Mouse (Mus musculus) ES-Bruce4 (cell line): Measurements from ENCODE around the gene Itga10. TPM values are rescaled to one million over a fixed set of nuclear protein-coding genes. Genes with fewer than 3 reads are reported as not detected.

Experiments
- H3K27ac ChIP-seq: 2 replicates; pipeline ENCODE4 v1.5.1; 2012; ENCODE audit warnings: low read length, inconsistent platforms; ENCODE audit not compliant: insufficient read depth
- H3K27me3 ChIP-seq: 2 replicates; pipeline ENCODE4 v1.6.1; 2012; ENCODE audit warnings: mild to moderate bottlenecking, low read length, inconsistent platforms; ENCODE audit not compliant: control insufficient read depth, poor library complexity, insufficient read depth, severe bottlenecking
- H3K36me3 ChIP-seq: 2 replicates; pipeline ENCODE4 v1.6.1; 2012; ENCODE audit warnings: inconsistent platforms, mild to moderate bottlenecking, low read length, moderate library complexity; ENCODE audit not compliant: control insufficient read depth, poor library complexity, insufficient read depth, severe bottlenecking
- H3K4me1 ChIP-seq: one replicate; pipeline ENCODE4 v1.8.1; 2011; ENCODE audit warnings: low read length; ENCODE audit not compliant: control insufficient read depth, insufficient read depth
- H3K4me3 ChIP-seq: 2 replicates; pipeline ENCODE4 v1.5.1; 2011; ENCODE audit warnings: low read depth, mild to moderate bottlenecking, low read length
- H3K9ac ChIP-seq: 2 replicates; pipeline ENCODE4 v1.6.1; 2012; ENCODE audit warnings: low read depth, mild to moderate bottlenecking, inconsistent platforms; ENCODE audit not compliant: poor library complexity, severe bottlenecking
- H3K9me3 ChIP-seq: replicated peaks from 2 replicates; pipeline ENCODE4 v1.6.1; 2012; ENCODE audit warnings: mild to moderate bottlenecking, low read length, inconsistent platforms; ENCODE audit not compliant: control insufficient read depth, poor library complexity, insufficient read depth, severe bottlenecking
- CTCF ChIP-seq: IDR thresholded peaks from one replicate; pipeline ENCODE4 v1.8.1; 2011; ENCODE audit warnings: low read depth, low read length
- EP300 ChIP-seq: IDR thresholded peaks from 2 replicates; pipeline ENCODE4 v1.6.1; 2011; ENCODE audit warnings: low read depth, low read length; ENCODE audit not compliant: insufficient read depth
- POLR2A ChIP-seq: IDR thresholded peaks from one replicate; pipeline ENCODE4 v1.8.1; 2011; ENCODE audit warnings: low read length; ENCODE audit not compliant: insufficient read depth
- polyA plus RNA-seq: library from polyadenylated mRNA; stranded (reverse); fragments of >200 nt; gene quantifications from 2 replicates; pipeline ENCODE4 v1.2.4, GENCODE M21; 2011; ENCODE audit warnings: low read depth; ENCODE audit not compliant: missing spikeins, insufficient read depth, insufficient read length

Gene Itga10
- polyA plus RNA-seq, 1 experiment = 1.1 TPM

DNA sequence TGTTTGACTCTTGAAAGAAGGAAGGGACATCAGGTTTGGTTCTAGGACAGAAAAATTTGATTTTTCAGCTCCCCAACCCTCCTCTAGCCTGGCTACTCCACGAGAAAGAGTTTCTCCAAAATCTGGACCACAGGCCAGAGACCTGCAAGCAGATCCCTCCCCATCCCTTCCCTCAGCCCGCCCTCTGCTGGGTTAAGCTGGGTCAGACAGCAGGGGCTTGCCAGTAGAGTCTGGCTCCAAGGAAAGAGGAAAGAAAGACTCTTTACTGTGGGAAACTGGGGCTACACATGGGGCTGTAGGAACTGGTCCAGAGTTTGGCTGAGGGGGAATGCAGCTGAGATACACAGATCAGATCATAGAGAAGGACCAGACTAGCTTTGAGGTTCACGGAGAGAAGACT, 47.1 kb downstream of the Itga10 start:
- no peaks in the 10 kb centered on the region for H3K27me3 ChIP-seq
- peak overlapping the region; percentile 19; the same call in 1 of the 2 replicates for H3K4me3 ChIP-seq
- TF ChIP-seq CTCF (peak; percentile 58), POLR2A (no peak), EP300 (no peak)
- no peak overlapping the region for H3K9ac ChIP-seq
- H3K4me1 ChIP-seq = no peaks in the 10 kb centered on the region
- no peaks in the 10 kb centered on the region for H3K36me3 ChIP-seq
- no peaks in the 10 kb centered on the region for H3K9me3 ChIP-seq
- no peak overlapping the region for H3K27ac ChIP-seq

GRCm38 (mm10) chr3:96693579-96693978, 48.2 kb downstream of the Itga10 start:
- Histone ChIP-seq H3K9ac (no peak overlapping the region), H3K4me3 (no peak overlapping the region), H3K27ac (no peak overlapping the region), H3K4me1 (no peaks in the 10 kb centered on the region), H3K36me3 (no peaks in the 10 kb centered on the region), H3K9me3 (no peaks in the 10 kb centered on the region), H3K27me3 (no peaks in the 10 kb centered on the region)
- TF ChIP-seq EP300 = no peak
- no peak for TF ChIP-seq CTCF
- TF ChIP-seq POLR2A = no peak

- Histone ChIP-seq H3K27ac (peak within 1 kb of the TSS; percentile 53), H3K9me3 (no peaks in the 10 kb centered on the region), H3K36me3 (peaks cover under 1% of the 10 kb centered on the region; the same call in 1 of the 2 replicates), H3K4me1 (peaks cover 5% of the 10 kb centered on the region), H3K9ac (peak within 1 kb of the TSS; percentile 85), H3K27me3 (no peaks in the 10 kb centered on the region), H3K4me3 (peak within 1 kb of the TSS; percentile 88)
- TF ChIP-seq POLR2A (no peak), CTCF (no peak), EP300 (no peak)
Observed at GRCm38 (mm10) chr3:96696198-96696765, 50.9 kb downstream of the Itga10 start, which contains the start of gene Pias3. Pias3 (plus strand) TSS chr3:96696384.

DNA sequence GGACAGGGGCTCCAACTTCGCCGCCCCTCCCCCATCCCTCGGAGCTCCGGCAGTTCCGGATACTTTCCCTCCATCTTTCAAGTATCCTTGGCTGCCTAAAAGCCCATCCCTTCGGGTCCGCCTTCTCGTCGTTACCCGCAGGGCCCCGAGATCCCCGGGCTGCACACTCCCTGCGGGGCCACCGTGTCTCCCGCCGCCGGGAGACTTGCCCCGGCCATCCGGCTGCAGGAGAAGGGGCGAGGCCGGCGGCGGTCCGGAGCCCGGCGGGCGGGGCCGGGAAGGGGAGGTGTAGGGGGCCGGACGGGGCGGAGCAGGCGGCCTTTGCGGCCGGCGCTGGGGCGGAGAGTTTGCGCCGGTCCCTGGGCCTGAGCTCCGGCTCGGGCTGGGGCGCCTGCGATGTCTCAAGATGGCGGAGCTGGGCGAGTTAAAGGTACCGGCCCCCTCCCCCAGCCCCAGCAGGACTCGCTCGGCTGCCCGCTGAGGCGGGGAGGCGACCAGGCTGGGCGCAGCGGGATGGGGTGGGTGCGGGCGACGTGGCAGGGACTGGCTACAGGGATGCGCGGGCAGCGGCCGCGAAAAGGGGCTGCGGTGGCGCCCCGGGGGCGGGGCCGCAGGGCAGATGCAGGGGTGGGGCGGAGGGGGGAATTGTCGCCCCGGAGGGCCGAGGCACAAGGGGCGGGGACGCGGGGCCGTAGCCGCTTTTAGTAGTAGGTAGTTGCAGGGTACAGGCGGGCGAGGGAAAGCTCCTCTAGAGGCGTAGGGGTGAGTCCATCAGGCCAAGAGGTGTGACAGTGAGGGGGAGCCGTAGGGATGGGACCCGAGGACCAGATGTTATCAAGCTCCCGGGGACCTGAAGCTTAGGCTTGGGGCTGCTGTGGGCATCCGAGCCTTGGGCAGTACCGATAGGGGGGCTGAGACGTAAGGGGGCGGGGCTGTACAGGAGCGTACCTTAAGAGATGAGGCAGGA, 51.7 kb downstream of the Itga10 start:
- Histone ChIP-seq H3K27ac (peak overlapping the region; percentile 53), H3K4me1 (peaks cover 7% of the 10 kb centered on the region), H3K27me3 (no peaks in the 10 kb centered on the region), H3K4me3 (peak overlapping the region; percentile 88), H3K9me3 (no peaks in the 10 kb centered on the region), H3K9ac (peak overlapping the region; percentile 85), H3K36me3 (peaks cover 8% of the 10 kb centered on the region)
- TF ChIP-seq CTCF = no peak
- 0 out of 2 replicates have a peak, but pooled peaks have one; percentile 9 for TF ChIP-seq EP300
- no peak for TF ChIP-seq POLR2A

GRCm38 (mm10) chr3:96698993-96699690, 53.8 kb downstream of the Itga10 start:
- peaks cover 12% of the 10 kb centered on the region for H3K4me1 ChIP-seq
- peak overlapping the region; percentile 10; the same call in 1 of the 2 replicates for H3K4me3 ChIP-seq
- peaks cover 19% of the 10 kb centered on the region for H3K36me3 ChIP-seq
- no peaks in the 10 kb centered on the region for H3K9me3 ChIP-seq
- H3K9ac ChIP-seq = no peak overlapping the region
- no peaks in the 10 kb centered on the region for H3K27me3 ChIP-seq
- no peak for TF ChIP-seq EP300
- no peak for TF ChIP-seq POLR2A
- TF ChIP-seq CTCF = no peak
- H3K27ac ChIP-seq = no peak overlapping the region
